In genomic region chr2:118978064-118978463, GRCm38 (mm10) we compare ENCODE assay signal across 11 mouse cellular contexts. TPM values are rescaled to one million over a fixed set of nuclear protein-coding genes. Genes with fewer than 3 reads are reported as not detected.
A peak's percentile ranks its signal among the peaks of the same experiment; 100 is the strongest.
DNase-seq lines count a peak whose midpoint lies in the region; ATAC-seq lines count a peak whose summit lies in the region.
"Had no signal": no experiment of that assay in that cellular context is flagged by ENCODE, and none has a peak within 500 bp of the region (broad histone marks: within the 10 kb centered on the region; RNA-seq: fewer than 3 reads in every experiment).

No protein-coding gene starts in this region.

- H3K9me3 ChIP-seq in forebrain, embryonic 11.5 days (ENCODE audit: control insufficient read depth, low read length) = no peaks in the 10 kb centered on the region
- no peaks in the 10 kb centered on the region for H3K9me3 ChIP-seq in forebrain, embryonic 10.5 days
- H3K9me3 ChIP-seq in midbrain, embryonic 10.5 days (replicated peaks) = no peaks in the 10 kb centered on the region
- H3K9me3 ChIP-seq in midbrain, embryonic 11.5 days (ENCODE audit: control insufficient read depth, low read length) = no peaks in the 10 kb centered on the region
- no peaks in the 10 kb centered on the region for H3K9me3 ChIP-seq in forebrain, embryonic 13.5 days (replicated peaks)
- H3K9me3 ChIP-seq: heart, embryonic 12.5 days; kidney, embryonic 15.5 days; liver, embryonic 15.5 days had no signal

- no peak overlapping the region for H3K27ac ChIP-seq in forebrain, embryonic 11.5 days (ENCODE audit: low read depth, low read length)
- H3K27ac ChIP-seq in forebrain, embryonic 10.5 days = no peak overlapping the region
- no peak overlapping the region for H3K27ac ChIP-seq in midbrain, embryonic 10.5 days (replicated peaks)
- no peak overlapping the region for H3K27ac ChIP-seq in midbrain, embryonic 11.5 days (ENCODE audit: low read depth, low read length)
- H3K27ac ChIP-seq in forebrain, embryonic 13.5 days = no peak overlapping the region
- H3K27ac ChIP-seq: kidney, embryonic 15.5 days; liver, embryonic 15.5 days had no signal

- DNase-seq in forebrain, embryonic 11.5 days (ENCODE audit: low spot score) = peak; percentile 65
- DNase-seq in forebrain, embryonic 10.5 days (ENCODE audit: extremely low spot score, low spot score) = no peak
- peak; percentile 51 for DNase-seq in midbrain, embryonic 10.5 days (ENCODE audit: low spot score)
- no peak for DNase-seq in midbrain, embryonic 11.5 days (ENCODE audit: low spot score, missing footprints)
- DNase-seq in embryo, embryonic 10.5 days (ENCODE audit: low spot score) = peak; percentile 63
- peak; percentile 38 for DNase-seq in thymus, postnatal 14 days
- DNase-seq in frontal cortex, postnatal 36 days (ENCODE audit: low spot score in 2 of 2) = no peak

- no peak overlapping the region for H3K9ac ChIP-seq in forebrain, embryonic 11.5 days (ENCODE audit: low read length)
- no peak overlapping the region for H3K9ac ChIP-seq in midbrain, embryonic 11.5 days (ENCODE audit: low read length)
- no peak overlapping the region for H3K9ac ChIP-seq in forebrain, embryonic 13.5 days
- H3K9ac ChIP-seq: heart, embryonic 12.5 days; kidney, embryonic 15.5 days; liver, embryonic 15.5 days had no signal

- H3K27me3 ChIP-seq in forebrain, embryonic 11.5 days (ENCODE audit: control insufficient read depth, insufficient read depth, low read length) = peaks cover 39% of the 10 kb centered on the region
- H3K27me3 ChIP-seq in forebrain, embryonic 10.5 days (ENCODE audit: poor library complexity, severe bottlenecking) = peaks cover 63% of the 10 kb centered on the region
- H3K27me3 ChIP-seq in midbrain, embryonic 10.5 days (ENCODE audit: low read depth, poor library complexity, severe bottlenecking) = peaks cover 62% of the 10 kb centered on the region
- H3K27me3 ChIP-seq in midbrain, embryonic 11.5 days (ENCODE audit: control insufficient read depth, insufficient read depth, low read length) = peaks cover 38% of the 10 kb centered on the region
- peaks cover 46% of the 10 kb centered on the region for H3K27me3 ChIP-seq in forebrain, embryonic 13.5 days

- no peak for ATAC-seq in forebrain, embryonic 11.5 days (replicated peaks; ENCODE audit: low FRiP score)
- ATAC-seq in midbrain, embryonic 11.5 days (ENCODE audit: low FRiP score) = no peak
- no peak for ATAC-seq in forebrain, embryonic 13.5 days

- H3K4me3 ChIP-seq in forebrain, embryonic 11.5 days (ENCODE audit: low read depth, low read length) = no peak overlapping the region
- no peak overlapping the region for H3K4me3 ChIP-seq in forebrain, embryonic 10.5 days
- H3K4me3 ChIP-seq in midbrain, embryonic 10.5 days = no peak overlapping the region
- no peak overlapping the region for H3K4me3 ChIP-seq in midbrain, embryonic 11.5 days (ENCODE audit: low read depth, low read length)
- no peak overlapping the region for H3K4me3 ChIP-seq in forebrain, embryonic 13.5 days
- H3K4me3 ChIP-seq: heart, embryonic 12.5 days; kidney, embryonic 15.5 days; liver, embryonic 15.5 days had no signal

- H3K4me2 ChIP-seq in forebrain, embryonic 11.5 days (ENCODE audit: low read depth, low read length, severe bottlenecking) = no peak overlapping the region
- H3K4me2 ChIP-seq in midbrain, embryonic 11.5 days = no peak overlapping the region
- no peak overlapping the region for H3K4me2 ChIP-seq in forebrain, embryonic 13.5 days
- H3K4me2 ChIP-seq: heart, embryonic 12.5 days; kidney, embryonic 15.5 days; liver, embryonic 15.5 days had no signal

- WGBS in forebrain, embryonic 11.5 days = 24% methylated on average over 6 of the region's 6 CpGs
- 28% methylated on average over 6 of the region's 6 CpGs for WGBS in forebrain, embryonic 10.5 days
- 34% methylated on average over 6 of the region's 6 CpGs for whole genome bisulfite sequencing in midbrain, embryonic 10.5 days
- WGBS in midbrain, embryonic 11.5 days = 20% methylated on average over 6 of the region's 6 CpGs
- whole genome bisulfite sequencing in forebrain, embryonic 13.5 days = 25% methylated on average over 6 of the region's 6 CpGs

- H3K36me3 ChIP-seq in forebrain, embryonic 11.5 days (ENCODE audit: control insufficient read depth, insufficient read depth, low read length) = no peaks in the 10 kb centered on the region
- no peaks in the 10 kb centered on the region for H3K36me3 ChIP-seq in forebrain, embryonic 10.5 days (replicated peaks)
- no peaks in the 10 kb centered on the region for H3K36me3 ChIP-seq in midbrain, embryonic 10.5 days
- no peaks in the 10 kb centered on the region for H3K36me3 ChIP-seq in midbrain, embryonic 11.5 days (ENCODE audit: control insufficient read depth, insufficient read depth, low read length)
- no peaks in the 10 kb centered on the region for H3K36me3 ChIP-seq in forebrain, embryonic 13.5 days (ENCODE audit: poor library complexity, severe bottlenecking)
- H3K36me3 ChIP-seq: heart, embryonic 12.5 days; kidney, embryonic 15.5 days; liver, embryonic 15.5 days had no signal

- H3K4me1 ChIP-seq in forebrain, embryonic 11.5 days (replicated peaks; ENCODE audit: control insufficient read depth, insufficient read depth, low read length) = peaks cover 3% of the 10 kb centered on the region; the same call in 1 of the 2 replicates
- peaks cover 21% of the 10 kb centered on the region for H3K4me1 ChIP-seq in forebrain, embryonic 10.5 days
- H3K4me1 ChIP-seq in midbrain, embryonic 10.5 days = peaks cover 18% of the 10 kb centered on the region
- peaks cover 3% of the 10 kb centered on the region; the same call in 1 of the 2 replicates for H3K4me1 ChIP-seq in midbrain, embryonic 11.5 days (ENCODE audit: control insufficient read depth, insufficient read depth, low read length)
- peaks cover 20% of the 10 kb centered on the region for H3K4me1 ChIP-seq in forebrain, embryonic 13.5 days

RNA-seq across cellular contexts. Expression of gene Ccdc32, which starts 51.1 kb away (rescaled TPM):
- polyA plus RNA-seq in forebrain, embryonic 11.5 days (2014; fragmentation: Nextera tagmentation; extraction: Ambion mirVana) = 22.1 and 24.0 TPM in 2 replicates
- 20.5 and 21.0 TPM in 2 replicates for polyA plus RNA-seq in forebrain, embryonic 10.5 days (2016; fragmentation: Nextera tagmentation; extraction: Ambion mirVana)
- polyA plus RNA-seq in midbrain, embryonic 10.5 days (2016; fragmentation: Nextera tagmentation; extraction: Ambion mirVana) = 21.9 and 22.4 TPM in 2 replicates
- polyA plus RNA-seq in midbrain, embryonic 11.5 days (2014; fragmentation: Nextera tagmentation; extraction: Ambion mirVana) = 25.0 and 25.6 TPM in 2 replicates
- 31.1 and 33.8 TPM in 2 replicates for polyA plus RNA-seq in forebrain, embryonic 13.5 days (2015; fragmentation: Nextera tagmentation; extraction: Ambion mirVana)

RNA-seq across cellular contexts. Expression of gene Chst14, which starts 51.8 kb away (rescaled TPM):
- 15.7 and 20.4 TPM in 2 replicates for polyA plus RNA-seq in forebrain, embryonic 11.5 days (2014; fragmentation: Nextera tagmentation; extraction: Ambion mirVana)
- polyA plus RNA-seq in forebrain, embryonic 10.5 days (2016; fragmentation: Nextera tagmentation; extraction: Ambion mirVana) = 13.8 and 14.5 TPM in 2 replicates
- 14.5 and 17.2 TPM in 2 replicates for polyA plus RNA-seq in midbrain, embryonic 10.5 days (2016; fragmentation: Nextera tagmentation; extraction: Ambion mirVana)
- polyA plus RNA-seq in midbrain, embryonic 11.5 days (2014; fragmentation: Nextera tagmentation; extraction: Ambion mirVana) = 17.3 and 19.2 TPM in 2 replicates
- polyA plus RNA-seq in forebrain, embryonic 13.5 days (2015; fragmentation: Nextera tagmentation; extraction: Ambion mirVana) = 5.9 and 6.9 TPM in 2 replicates

RNA-seq across cellular contexts. Expression of gene Rpusd2, which starts 56.5 kb away (rescaled TPM):
- polyA plus RNA-seq in forebrain, embryonic 11.5 days (2014; fragmentation: Nextera tagmentation; extraction: Ambion mirVana) = 8.3 and 8.9 TPM in 2 replicates
- polyA plus RNA-seq in forebrain, embryonic 10.5 days (2016; fragmentation: Nextera tagmentation; extraction: Ambion mirVana) = 9.2 and 9.4 TPM in 2 replicates
- polyA plus RNA-seq in midbrain, embryonic 10.5 days (2016; fragmentation: Nextera tagmentation; extraction: Ambion mirVana) = 7.0 and 7.9 TPM in 2 replicates
- polyA plus RNA-seq in midbrain, embryonic 11.5 days (2014; fragmentation: Nextera tagmentation; extraction: Ambion mirVana) = 7.4 and 7.9 TPM in 2 replicates
- polyA plus RNA-seq in forebrain, embryonic 13.5 days (2015; fragmentation: Nextera tagmentation; extraction: Ambion mirVana) = 7.3 and 7.7 TPM in 2 replicates

Comparison
In these comparisons a context has a peak if more than half of its experiments do, and no peak if none do; other contexts are left out.
1. DNase-seq: peak in forebrain, embryonic 11.5 days (single experiment), midbrain, embryonic 10.5 days (single experiment), embryo, embryonic 10.5 days (single experiment) and thymus, postnatal 14 days (single experiment); none in forebrain, embryonic 10.5 days (single experiment), midbrain, embryonic 11.5 days (single experiment) and frontal cortex, postnatal 36 days (0 of 2).